Mouse (Mus musculus) ES-E14 (cell line): ENCODE data around the gene Zfp553. TPM values are rescaled to one million over a fixed set of nuclear protein-coding genes. Genes with fewer than 3 reads are reported as not detected.

Source experiments
- DNase-seq: peaks from one replicate; pipeline ENCODE4 v3.0.0-alpha.2; 2013; ENCODE audit warnings: low read depth, low spot score
- H3K27ac ChIP-seq: 2 replicates; pipeline ENCODE4 v1.5.1; 2012; ENCODE audit warnings: low read depth, mild to moderate bottlenecking, low read length, moderate library complexity, mixed read lengths; ENCODE audit not compliant: poor library complexity, insufficient read depth, severe bottlenecking
- H3K36me3 ChIP-seq: 2 replicates; pipeline ENCODE4 v1.6.1; 2012; ENCODE audit warnings: mild to moderate bottlenecking, low read length, moderate library complexity, mixed read lengths; ENCODE audit not compliant: control insufficient read depth, poor library complexity, insufficient read depth, severe bottlenecking
- H3K4me1 ChIP-seq, 2 experiments: fragments of 150-350 bp in 1 of 2; sonication (generic) in 1 of 2; 2 replicates each; pipeline ENCODE4 v1.6.1; 2012; ENCODE audit warnings: low read length in 2 of 2, mild to moderate bottlenecking in 1 of 2, mixed read lengths in 1 of 2; ENCODE audit not compliant: control insufficient read depth in 2 of 2, insufficient read depth in 2 of 2, poor library complexity in 1 of 2
- H3K4me3 ChIP-seq, 2 experiments: fragments of 150-350 bp in 1 of 2; sonication (generic) in 1 of 2; 2 replicates each; pipeline ENCODE4 v1.5.1; 2012; ENCODE audit warnings: low read length in 2 of 2, low read depth in 1 of 2, mild to moderate bottlenecking in 1 of 2, mixed read lengths in 1 of 2; ENCODE audit not compliant: insufficient read depth in 1 of 2, poor library complexity in 1 of 2, severe bottlenecking in 1 of 2
- H3K9ac ChIP-seq: 2 replicates; pipeline ENCODE4 v1.6.1; 2012; ENCODE audit warnings: low read depth, mild to moderate bottlenecking, low read length, mixed read lengths; ENCODE audit not compliant: poor library complexity, insufficient read depth, severe bottlenecking
- H3K9me3 ChIP-seq: fragments of 150-350 bp; sonication (generic); 2 replicates; pipeline ENCODE4 v1.6.1; 2012; ENCODE audit warnings: low read depth, mild to moderate bottlenecking, low read length; ENCODE audit not compliant: control insufficient read depth, insufficient read depth
- CHD2 ChIP-seq: IDR thresholded peaks from 2 replicates; pipeline ENCODE4 v1.6.1; 2014; ENCODE audit warnings: mild to moderate bottlenecking, low read depth, low read length, inconsistent platforms
- HCFC1 ChIP-seq: IDR thresholded peaks from 2 replicates; pipeline ENCODE4 v1.6.1; 2012; ENCODE audit warnings: low read length, inconsistent platforms, borderline replicate concordance; ENCODE audit not compliant: insufficient read depth
- MAFK ChIP-seq: IDR thresholded peaks from 2 replicates; pipeline ENCODE4 v1.6.1; 2014; ENCODE audit warnings: mild to moderate bottlenecking, low read depth, low read length, inconsistent platforms; ENCODE audit not compliant: insufficient read depth
- ZC3H11A ChIP-seq: IDR thresholded peaks from 2 replicates; pipeline ENCODE4 v1.6.1; 2012; ENCODE audit warnings: low read depth, mild to moderate bottlenecking, inconsistent platforms, low read length, borderline replicate concordance
- ZNF384 ChIP-seq: IDR thresholded peaks from 2 replicates; pipeline ENCODE4 v1.6.1; 2012; ENCODE audit warnings: low read depth, low read length, inconsistent platforms
- in situ Hi-C, 2 experiments: fragments of 600-800 bp; cut with MboI; formaldehyde crosslinking; loops; one replicate each; pipeline ENCODE4 v1.15.1; 2025; ENCODE audit warnings: low sequenced_read_pairs in 2 of 2, inconsistent platforms in 1 of 2; ENCODE audit not compliant: unreplicated experiment in 2 of 2
- total RNA-seq: library from RNA; depleted of rRNA; stranded (reverse); fragments of 300-350 nt; gene quantifications from 2 replicates; pipeline ENCODE4 v1.2.3, GENCODE M21; 2012

Zfp553 gene
- total RNA-seq, 1 experiment: 55.2 TPM

DNA sequence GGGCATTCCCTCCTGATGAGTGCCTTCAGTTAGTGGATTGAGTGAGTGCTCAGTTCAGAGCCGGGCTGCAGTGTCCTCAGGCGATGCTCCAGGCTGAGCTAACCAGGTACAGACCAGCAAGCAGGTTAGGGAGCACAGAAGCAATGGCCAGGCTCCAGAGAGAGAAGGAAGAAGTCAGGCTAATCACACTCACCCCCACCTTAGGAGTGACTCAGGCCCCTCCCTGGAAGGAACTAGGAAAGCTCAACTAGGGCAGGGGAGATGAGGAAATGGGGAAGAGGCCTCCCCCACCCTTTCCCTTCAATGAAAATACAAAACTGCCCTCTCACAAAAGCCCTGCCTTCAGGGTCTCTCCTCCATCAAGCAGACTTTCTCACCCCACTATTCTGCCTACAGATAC is 26.3 kb upstream of the Zfp553 start:
- in situ Hi-C loops: no loop called here

DNA sequence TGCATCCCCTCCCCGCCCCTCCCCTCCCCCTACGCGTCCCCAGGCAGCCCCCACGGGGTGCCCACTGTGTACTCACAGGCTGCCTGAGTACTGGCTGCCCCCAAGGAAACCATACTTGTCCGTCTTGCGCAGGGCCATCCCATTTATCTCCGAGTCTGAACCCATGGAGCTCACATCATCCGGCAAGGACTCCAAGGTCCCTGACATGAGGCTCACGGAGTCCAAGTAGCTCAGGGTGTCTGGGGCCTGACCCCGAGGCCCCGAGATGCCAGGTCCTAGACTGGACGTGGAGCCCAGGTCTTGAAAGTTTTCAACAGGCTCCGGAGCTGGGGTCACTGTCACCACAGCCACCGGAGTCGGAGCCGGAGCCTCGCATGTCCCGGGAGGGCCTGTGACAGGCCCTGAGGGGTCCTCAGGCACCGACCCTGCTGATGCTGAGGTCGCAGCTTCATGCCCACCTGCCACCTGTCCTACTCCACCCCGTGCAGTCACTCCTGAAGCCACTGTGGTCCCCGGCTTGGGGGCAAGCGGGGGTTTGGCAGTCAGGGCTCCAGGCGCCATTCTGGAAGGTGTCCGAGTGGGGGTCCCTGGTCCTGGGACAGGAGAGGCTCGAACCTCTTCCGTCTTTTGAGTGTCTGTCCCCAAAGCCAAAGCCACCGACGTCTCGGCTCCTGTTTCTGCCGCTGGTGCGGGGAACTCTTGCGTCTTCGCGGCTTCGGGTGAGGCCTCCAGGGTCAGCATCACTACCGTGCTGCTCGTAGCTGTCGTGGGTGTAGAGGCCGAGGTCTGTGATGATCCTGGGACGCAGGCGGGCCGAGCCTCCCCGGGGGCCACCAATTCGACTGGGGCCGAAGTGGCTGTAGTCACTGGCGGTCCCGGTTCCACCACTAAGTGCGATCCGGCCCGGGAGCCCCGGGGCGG is 25.2 kb upstream of the Zfp553 start:
- H3K9me3 ChIP-seq: no peaks in the 10 kb centered on the region
- peaks cover 16% of the 10 kb centered on the region for H3K36me3 ChIP-seq
- peak overlapping the region; percentile 85 for H3K27ac ChIP-seq
- in situ Hi-C loops: no loop called here
- H3K9ac ChIP-seq: peak overlapping the region; percentile 97
- TF ChIP-seq ZNF384 (no peak), CHD2 (no peak), MAFK (no peak), ZC3H11A (no peak)
- H3K4me1 ChIP-seq: peaks cover 6 to 24% of the 10 kb centered on the region in 2 experiments; a peak in 3 of 4 replicates
- H3K4me3 ChIP-seq: peak overlapping the region; percentile 93 to 94
- no peak for DNase-seq

More for the DNA sequence above, 26.3 kb upstream of the Zfp553 start:
- no peak for TF ChIP-seq MAFK
- TF ChIP-seq CHD2: no peak
- no peaks in the 10 kb centered on the region for H3K9me3 ChIP-seq
- H3K27ac ChIP-seq: 0 out of 2 replicates have a peak overlapping the region, but pooled peaks have one; percentile 8
- peak overlapping the region; percentile 97 for H3K9ac ChIP-seq
- peaks cover 20% of the 10 kb centered on the region for H3K36me3 ChIP-seq
- H3K4me3 ChIP-seq: peak overlapping the region; percentile 93 to 94
- peaks cover 6 to 24% of the 10 kb centered on the region in 2 experiments for H3K4me1 ChIP-seq
- DNase-seq: no peak

DNA sequence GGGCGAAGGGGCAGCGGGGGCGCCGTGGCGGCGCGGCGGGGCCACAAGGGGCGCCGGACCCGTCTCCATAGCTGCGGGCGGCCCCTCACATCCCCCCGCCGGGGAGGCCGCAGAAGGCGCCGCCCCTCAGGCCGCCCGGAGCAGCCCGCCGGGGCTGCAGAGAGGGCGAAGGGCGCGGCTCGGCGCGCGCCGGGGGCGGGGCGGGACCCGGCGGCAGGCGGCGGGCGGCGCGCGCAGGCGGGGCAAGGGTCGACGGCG is 24.6 kb upstream of the Zfp553 start, which contains the start of gene Tbc1d10b:
Gene Tbc1d10b, minus strand, starts transcription at position 174 of the 258 bp plus-strand sequence.
- Histone ChIP-seq H3K9ac (peak within 1 kb of the TSS; percentile 97), H3K4me1 (peaks cover 9 to 27% of the 10 kb centered on the region in 2 experiments), H3K9me3 (no peaks in the 10 kb centered on the region), H3K4me3 (peak within 1 kb of the TSS; percentile 93 to 94), H3K36me3 (peaks cover 11% of the 10 kb centered on the region), H3K27ac (peak within 1 kb of the TSS; percentile 85)
- DNase-seq: no peak
- TF ChIP-seq HCFC1 (no peak), CHD2 (no peak), ZNF384 (no peak), MAFK (no peak), ZC3H11A (no peak)
- in situ Hi-C loops: no loop called here

DNA sequence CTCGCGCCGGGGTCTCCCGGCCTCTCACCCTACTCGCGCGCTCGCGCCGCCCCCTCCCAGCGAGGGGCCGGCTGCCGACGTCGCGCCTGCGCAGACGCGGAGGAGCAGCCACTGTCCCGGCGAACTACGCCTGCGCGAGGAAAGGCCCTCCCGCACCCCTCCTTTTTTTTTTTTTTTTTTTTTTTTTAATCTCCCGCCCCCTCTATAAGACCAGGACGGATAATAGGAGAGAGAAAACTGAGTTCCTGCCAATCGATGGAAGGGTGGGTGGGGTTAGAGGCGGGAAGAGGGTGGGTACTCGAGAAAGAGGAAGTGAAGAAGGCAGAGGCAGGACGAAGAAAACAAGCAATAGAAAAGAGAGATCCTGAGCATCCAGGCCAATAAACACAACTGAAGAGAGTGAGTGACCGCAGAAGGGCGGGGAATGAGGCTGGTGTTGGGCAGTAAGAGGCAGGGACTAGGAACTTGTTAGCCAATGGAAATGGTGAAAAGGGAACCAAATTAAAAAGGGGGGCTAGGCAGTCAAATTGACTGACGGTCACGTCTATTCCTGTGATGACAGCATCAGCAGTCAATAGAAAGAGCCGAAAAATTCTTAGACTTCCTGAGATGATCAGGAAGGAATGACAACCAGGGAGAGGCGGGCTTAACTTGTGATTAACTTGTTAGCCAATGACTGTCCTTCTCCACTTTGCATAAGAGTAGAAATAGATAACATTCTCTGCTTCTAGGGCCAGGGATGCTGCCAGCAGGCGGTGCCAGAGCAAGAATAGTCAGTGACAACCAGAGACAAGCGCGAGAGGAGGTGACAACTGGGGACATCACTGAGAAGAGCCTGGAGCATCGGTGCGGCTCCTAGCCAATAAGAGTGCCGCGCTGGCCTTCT is 24.1 kb upstream of the Zfp553 start, which contains the start of gene Mylpf:
Gene Mylpf, plus strand, starts transcription at position 338 of the 886 bp plus-strand sequence.
- peak; percentile 97 for DNase-seq
- Histone ChIP-seq H3K4me3 (peak within 1 kb of the TSS; percentile 93 to 94), H3K9ac (peak within 1 kb of the TSS; percentile 97), H3K36me3 (peaks cover 7% of the 10 kb centered on the region), H3K27ac (peak within 1 kb of the TSS; percentile 85), H3K9me3 (no peaks in the 10 kb centered on the region), H3K4me1 (peaks cover 11 to 24% of the 10 kb centered on the region in 2 experiments)
- TF ChIP-seq HCFC1: no peak
- TF ChIP-seq ZC3H11A: no peak
- TF ChIP-seq CHD2: peak; percentile 75
- TF ChIP-seq MAFK: no peak
- TF ChIP-seq ZNF384: peak; percentile 99
- in situ Hi-C loops: no loop called here
